Mouse (Mus musculus) CH12.LX (cell line): ENCODE measurements around the gene Shank3. TPM values are rescaled to one million over a fixed set of nuclear protein-coding genes. Genes with fewer than 3 reads are reported as not detected.

Experiments used
- DNase-seq: peaks from one replicate; pipeline ENCODE4 v3.0.0-alpha.2; 2013; ENCODE audit errors: extremely low read depth
- H3K27ac ChIP-seq: 2 replicates; pipeline ENCODE4 v1.5.1; 2012; ENCODE audit warnings: low read depth, mild to moderate bottlenecking, control low read depth, moderate library complexity; ENCODE audit not compliant: insufficient read depth
- H3K27me3 ChIP-seq: replicated peaks from 2 replicates; pipeline ENCODE3; 2012; ENCODE audit warnings: inconsistent platforms
- H3K36me3 ChIP-seq, 2 experiments: replicated peaks in 1 of 2; 2 replicates each; pipeline versions ENCODE3 to v1.6.1; 2012; ENCODE audit warnings: inconsistent platforms in 1 of 2, low read length in 1 of 2, mild to moderate bottlenecking in 1 of 2, mixed read lengths in 1 of 2, moderate library complexity in 1 of 2; ENCODE audit not compliant: control insufficient read depth in 1 of 2, insufficient read depth in 1 of 2
- H3K4me1 ChIP-seq, 2 experiments: 2 replicates each; pipeline ENCODE4 v1.6.1; 2012; ENCODE audit warnings: inconsistent platforms in 1 of 2, moderate library complexity in 1 of 2; ENCODE audit not compliant: insufficient read depth in 2 of 2, control insufficient read depth in 1 of 2
- H3K4me2 ChIP-seq: 2 replicates; pipeline ENCODE4 v1.6.1; 2012; ENCODE audit warnings: low read depth, mild to moderate bottlenecking, control low read depth; ENCODE audit not compliant: poor library complexity, insufficient read depth, severe bottlenecking
- H3K4me3 ChIP-seq, 3 experiments: fragments of 150-350 bp in 1 of 3; sonication (generic) in 1 of 3; replicated peaks in 1 of 3; 2 replicates each; pipeline versions ENCODE3 to v1.5.1; 2011 to 2012; ENCODE audit warnings: low read depth in 2 of 3, low read length in 2 of 3, mild to moderate bottlenecking in 2 of 3, moderate library complexity in 2 of 3, control low read depth in 1 of 3, improper control_type of control experiment in 1 of 3, inconsistent platforms in 1 of 3, mixed read lengths in 1 of 3; ENCODE audit not compliant: poor library complexity in 1 of 3
- H3K79me2 ChIP-seq: replicated peaks from 2 replicates; pipeline ENCODE4 v1.6.1; 2012; ENCODE audit warnings: mild to moderate bottlenecking, moderate library complexity; ENCODE audit not compliant: control insufficient read depth, poor library complexity, insufficient read depth, severe bottlenecking; ENCODE audit errors: extremely low read depth
- H3K9ac ChIP-seq: 2 replicates; pipeline ENCODE4 v1.6.1; 2012; ENCODE audit warnings: low read depth, mild to moderate bottlenecking, control low read depth, moderate library complexity; ENCODE audit not compliant: insufficient read depth
- H3K9me3 ChIP-seq: replicated peaks from 2 replicates; pipeline ENCODE3; 2012; ENCODE audit warnings: low read length, inconsistent platforms, mixed read lengths
- BHLHE40 ChIP-seq: IDR thresholded peaks from 2 replicates; pipeline ENCODE4 v1.6.1; 2011; ENCODE audit warnings: mild to moderate bottlenecking, low read depth, low read length, improper control_type of control experiment
- CHD1 ChIP-seq: IDR thresholded peaks from 2 replicates; pipeline ENCODE4 v1.6.1; 2012; ENCODE audit warnings: low read depth, low read length, improper control_type of control experiment, inconsistent platforms
- E2F4 ChIP-seq: IDR thresholded peaks from 2 replicates; pipeline ENCODE4 v1.6.1; 2011; ENCODE audit warnings: low read depth, low read length, improper control_type of control experiment; ENCODE audit not compliant: insufficient replicate concordance
- ELF1 ChIP-seq: IDR thresholded peaks from 2 replicates; pipeline ENCODE4 v1.6.1; 2014; ENCODE audit warnings: low read depth, mild to moderate bottlenecking, inconsistent platforms, low read length, improper control_type of control experiment
- ETS1 ChIP-seq: conservative IDR thresholded peaks from 2 replicates; pipeline ENCODE4 v1.6.1; 2012; ENCODE audit warnings: low read depth, mild to moderate bottlenecking, inconsistent platforms, low read length, improper control_type of control experiment, moderate library complexity
- IRF4 ChIP-seq: IDR thresholded peaks from 2 replicates; pipeline ENCODE4 v1.6.1; 2014; ENCODE audit warnings: low read depth, mild to moderate bottlenecking, inconsistent platforms, low read length, improper control_type of control experiment
- JUN ChIP-seq: IDR thresholded peaks from 2 replicates; pipeline ENCODE4 v1.6.1; 2011; ENCODE audit warnings: low read depth, mild to moderate bottlenecking, low read length, improper control_type of control experiment, moderate library complexity; ENCODE audit not compliant: insufficient read depth
- KAT2A ChIP-seq: IDR thresholded peaks from 2 replicates; pipeline ENCODE4 v1.6.1; 2012; ENCODE audit warnings: low read length, improper control_type of control experiment, inconsistent platforms; ENCODE audit not compliant: insufficient replicate concordance
- MAFK ChIP-seq: IDR thresholded peaks from 2 replicates; pipeline ENCODE4 v1.6.1; 2011; ENCODE audit warnings: low read length, improper control_type of control experiment; ENCODE audit not compliant: insufficient replicate concordance
- MAX ChIP-seq: IDR thresholded peaks from 2 replicates; pipeline ENCODE4 v1.6.1; 2011; ENCODE audit warnings: low read length, improper control_type of control experiment
- MEF2A ChIP-seq: IDR thresholded peaks from 2 replicates; pipeline ENCODE4 v1.6.1; 2014; ENCODE audit warnings: low read depth, mild to moderate bottlenecking, inconsistent platforms, low read length, improper control_type of control experiment, borderline replicate concordance
- MXI1 ChIP-seq: IDR thresholded peaks from 2 replicates; pipeline ENCODE4 v1.6.1; 2011; ENCODE audit warnings: mild to moderate bottlenecking, low read depth, low read length, improper control_type of control experiment
- MYC ChIP-seq: IDR thresholded peaks from 2 replicates; pipeline ENCODE4 v1.6.1; 2011; ENCODE audit warnings: low read depth, mild to moderate bottlenecking, improper control_type of control experiment, low read length
- POLR2A ChIP-seq: IDR thresholded peaks from 2 replicates; pipeline ENCODE4 v1.6.1; 2011; ENCODE audit warnings: low read depth, mild to moderate bottlenecking, improper control_type of control experiment, low read length
- SIN3A ChIP-seq: IDR thresholded peaks from 2 replicates; pipeline ENCODE4 v1.6.1; 2012; ENCODE audit warnings: low read length, improper control_type of control experiment, inconsistent platforms
- SMC3 ChIP-seq: IDR thresholded peaks from 2 replicates; pipeline ENCODE4 v1.6.1; 2011; ENCODE audit warnings: low read depth, low read length, improper control_type of control experiment
- TBP ChIP-seq: conservative IDR thresholded peaks from 2 replicates; pipeline ENCODE4 v1.6.1; 2011; ENCODE audit warnings: low read depth, low read length, improper control_type of control experiment
- USF1 ChIP-seq: IDR thresholded peaks from 2 replicates; pipeline ENCODE4 v1.6.1; 2014; ENCODE audit warnings: low read depth, mild to moderate bottlenecking, inconsistent platforms, low read length, improper control_type of control experiment
- USF2 ChIP-seq: conservative IDR thresholded peaks from 2 replicates; pipeline ENCODE4 v1.6.1; 2011; ENCODE audit warnings: low read depth, low read length, improper control_type of control experiment
- ZKSCAN1 ChIP-seq: IDR thresholded peaks from 2 replicates; pipeline ENCODE4 v1.6.1; 2012; ENCODE audit warnings: low read depth, inconsistent platforms, low read length, improper control_type of control experiment, borderline replicate concordance
- ZMIZ1 ChIP-seq: IDR thresholded peaks from 2 replicates; pipeline ENCODE4 v1.6.1; 2012; ENCODE audit warnings: low read depth, mild to moderate bottlenecking, inconsistent platforms, low read length, improper control_type of control experiment
- ZNF384 ChIP-seq: IDR thresholded peaks from 2 replicates; pipeline ENCODE4 v1.6.1; 2012; ENCODE audit warnings: low read depth, low read length, improper control_type of control experiment, inconsistent platforms
- dilution Hi-C: fragments of 300-500 bp; cut with MboI; formaldehyde crosslinking; loops from 2 replicates; pipeline ENCODE4 v1.14.3; 2020; ENCODE audit warnings: low sequenced_read_pairs; ENCODE audit not compliant: extremely low pct_unique_long_range_greater_than_20kb, extremely low pct_ligation_motif_present
- in situ Hi-C: fragments of 300-500 bp; cut with MboI; formaldehyde crosslinking; loops from 3 replicates; pipeline ENCODE4 v1.14.3; 2019; ENCODE audit warnings: low sequenced_read_pairs, low pct_ligation_motif_present, low pct_unique_long_range_greater_than_20kb, mixed read lengths
- polyA plus RNA-seq: library from polyadenylated mRNA; unstranded; fragments of >175 nt; gene quantifications from 2 replicates; pipeline ENCODE4 v1.2.1, GENCODE M21; 2012; ENCODE audit warnings: low read depth; ENCODE audit not compliant: insufficient read length
- total RNA-seq, 2 experiments: library from RNA; depleted of rRNA; stranded (reverse); fragments of 300-350 nt in 1 of 2; fragments of >200 nt in 1 of 2; gene quantifications; 2 replicates each; pipeline ENCODE4 v1.2.3; 2012 to 2014

Gene Shank3
- total and polyA plus RNA-seq, 3 experiments: not detected

DNA sequence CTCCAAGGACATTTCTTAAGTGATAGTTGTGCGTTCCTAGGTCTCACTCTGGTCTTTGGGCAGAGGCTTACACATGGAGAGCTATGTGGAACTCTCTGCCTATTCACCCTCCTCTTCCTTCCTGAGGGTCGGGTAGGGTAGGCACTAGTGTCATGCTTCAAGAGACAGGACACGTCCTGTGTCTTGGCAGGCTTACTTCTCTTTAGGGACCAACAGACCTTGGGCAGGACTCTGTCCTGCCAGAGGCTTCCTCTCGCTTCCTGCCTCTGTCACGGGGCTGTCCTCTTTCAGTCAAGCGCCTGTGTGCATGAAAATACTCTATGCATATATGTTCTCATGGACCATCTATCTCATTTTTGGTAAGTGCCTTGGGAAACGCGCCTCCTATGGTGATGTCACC lies 8.3 kb downstream of the Shank3 start:
- DNase-seq: no peak

DNA sequence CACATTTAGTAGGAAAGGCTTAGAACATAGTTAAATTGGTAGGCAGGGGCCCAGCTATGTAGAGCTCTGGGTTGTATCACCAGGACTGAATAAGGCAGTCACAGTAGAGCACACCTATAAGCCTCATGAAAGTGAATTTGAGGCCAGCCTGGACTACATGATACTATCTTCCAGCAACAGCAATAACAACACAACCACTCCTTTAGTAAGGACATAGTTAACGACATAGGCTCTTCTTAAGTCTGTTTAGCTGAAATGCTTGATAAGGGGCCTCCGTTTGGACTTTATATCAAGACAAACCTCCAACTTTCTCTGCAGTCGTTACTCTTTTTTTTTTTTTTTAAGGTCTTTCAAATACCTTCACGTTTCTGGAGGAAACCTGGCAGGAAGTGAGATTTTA lies 13.3 kb downstream of the Shank3 start:
- H3K4me1 ChIP-seq: 0 out of 4 replicates have a peak, but pooled peaks cover 0 to 2% of the 10 kb centered on the region in 2 experiments
- H3K4me3 ChIP-seq: no peak overlapping the region
- H3K9me3 ChIP-seq: no peaks in the 10 kb centered on the region
- no peak overlapping the region for H3K27ac ChIP-seq
- no peak overlapping the region for H3K9ac ChIP-seq
- H3K36me3 ChIP-seq: no peaks in the 10 kb centered on the region
- dilution Hi-C loops: no loop called here
- in situ Hi-C loops: no loop called here
- no peak for TF ChIP-seq KAT2A
- no peak for TF ChIP-seq MAX
- no peak for TF ChIP-seq POLR2A
- TF ChIP-seq ETS1: no peak
- TF ChIP-seq IRF4: no peak
- TF ChIP-seq ELF1: no peak
- TF ChIP-seq ZKSCAN1: no peak
- no peak for TF ChIP-seq E2F4
- no peak for TF ChIP-seq ZMIZ1
- TF ChIP-seq SIN3A: no peak
- TF ChIP-seq ZNF384: no peak
- TF ChIP-seq JUN: no peak
- TF ChIP-seq BHLHE40: no peak
- TF ChIP-seq MXI1: no peak
- no peak for TF ChIP-seq MAFK
- no peak for TF ChIP-seq SMC3
- TF ChIP-seq MYC: no peak
- TF ChIP-seq CHD1: no peak
- TF ChIP-seq TBP: no peak
- H3K4me2 ChIP-seq: no peak overlapping the region
- H3K27me3 ChIP-seq: peaks cover 20% of the 10 kb centered on the region
- no peak for DNase-seq
- H3K79me2 ChIP-seq: no peaks in the 10 kb centered on the region

More for the DNA sequence above, 8.3 kb downstream of the Shank3 start:
- in situ Hi-C loops (no loop called here), dilution Hi-C loops (no loop called here)
- H3K9ac ChIP-seq: no peak overlapping the region
- TF ChIP-seq USF1 (no peak), USF2 (no peak), SIN3A (no peak), MEF2A (no peak)
- H3K79me2 ChIP-seq: no peaks in the 10 kb centered on the region
- no peaks in the 10 kb centered on the region for H3K4me1 ChIP-seq
- no peaks in the 10 kb centered on the region for H3K36me3 ChIP-seq
- H3K4me3 ChIP-seq: no peak overlapping the region
- peaks cover 27% of the 10 kb centered on the region for H3K27me3 ChIP-seq
- H3K4me2 ChIP-seq: no peak overlapping the region
- no peak overlapping the region for H3K27ac ChIP-seq
- H3K9me3 ChIP-seq: no peaks in the 10 kb centered on the region
